Mouse (Mus musculus): ENCODE results near the gene Ehd4. TPM values are rescaled to one million over a fixed set of nuclear protein-coding genes. Genes with fewer than 3 reads are reported as not detected.
A peak's percentile ranks its signal among the peaks of the same experiment; 100 is the strongest.

Ehd4 gene
- polyA plus RNA-seq, 1 experiment from 2014 or later, result 11.3 TPM

GRCm38 (mm10) chr2:120062248-120062647 is 92.2 kb downstream of the Ehd4 start:
- Histone ChIP-seq H3K9me3 (replicated peaks) (no peaks in the 10 kb centered on the region), H3K36me3 (ENCODE audit: poor library complexity, severe bottlenecking) (no peaks in the 10 kb centered on the region), H3K27me3 (no peaks in the 10 kb centered on the region), H3K27ac (no peak overlapping the region), H3K4me1 (no peaks in the 10 kb centered on the region), H3K4me2 (no peak overlapping the region), H3K4me3 (no peak overlapping the region), H3K9ac (no peak overlapping the region)
- ATAC-seq, result no peak
- 79% methylated on average over 8 of the region's 8 CpGs for WGBS

GRCm38 (mm10) chr2:120060651-120061050 is 93.8 kb downstream of the Ehd4 start:
- no peak overlapping the region for H3K27ac ChIP-seq
- H3K4me1 ChIP-seq, result no peaks in the 10 kb centered on the region
- H3K4me2 ChIP-seq, result no peak overlapping the region
- ATAC-seq, result no peak
- H3K36me3 ChIP-seq (ENCODE audit: poor library complexity, severe bottlenecking), result no peaks in the 10 kb centered on the region
- H3K9me3 ChIP-seq (replicated peaks), result no peaks in the 10 kb centered on the region
- H3K4me3 ChIP-seq, result no peak overlapping the region
- H3K27me3 ChIP-seq, result no peaks in the 10 kb centered on the region
- H3K9ac ChIP-seq, result no peak overlapping the region
- WGBS, result 76% methylated on average over 9 of the region's 9 CpGs

GRCm38 (mm10) chr2:120060190-120060589 is 94.2 kb downstream of the Ehd4 start:
- ATAC-seq, result no peak
- H3K4me1 ChIP-seq, result no peaks in the 10 kb centered on the region

GRCm38 (mm10) chr2:120059466-120059865 is 94.9 kb downstream of the Ehd4 start:
- no peaks in the 10 kb centered on the region for H3K9me3 ChIP-seq (replicated peaks)
- H3K4me1 ChIP-seq, result no peaks in the 10 kb centered on the region
- no peak for ATAC-seq
- H3K4me2 ChIP-seq, result no peak overlapping the region
- H3K27ac ChIP-seq, result no peak overlapping the region
- no peak overlapping the region for H3K9ac ChIP-seq
- WGBS, result 82% methylated on average over 3 of the region's 3 CpGs
- H3K36me3 ChIP-seq (ENCODE audit: poor library complexity, severe bottlenecking), result no peaks in the 10 kb centered on the region
- no peaks in the 10 kb centered on the region for H3K27me3 ChIP-seq
- H3K4me3 ChIP-seq, result no peak overlapping the region

More at GRCm38 (mm10) chr2:120060190-120060589, 94.2 kb downstream of the Ehd4 start:
- Histone ChIP-seq H3K4me3 (no peak overlapping the region), H3K27ac (no peak overlapping the region), H3K27me3 (no peaks in the 10 kb centered on the region), H3K9me3 (replicated peaks) (no peaks in the 10 kb centered on the region), H3K36me3 (ENCODE audit: poor library complexity, severe bottlenecking) (no peaks in the 10 kb centered on the region), H3K4me2 (no peak overlapping the region), H3K9ac (no peak overlapping the region)
- WGBS, result 69% methylated on average over 6 of the region's 6 CpGs

GRCm38 (mm10) chr2:120058818-120059217 is 95.6 kb downstream of the Ehd4 start:
- no peak for ATAC-seq
- Histone ChIP-seq H3K9ac (no peak overlapping the region), H3K9me3 (replicated peaks) (no peaks in the 10 kb centered on the region), H3K4me2 (no peak overlapping the region), H3K4me3 (no peak overlapping the region), H3K27ac (no peak overlapping the region), H3K36me3 (ENCODE audit: poor library complexity, severe bottlenecking) (no peaks in the 10 kb centered on the region), H3K4me1 (no peaks in the 10 kb centered on the region), H3K27me3 (no peaks in the 10 kb centered on the region)
- WGBS, result 90% methylated on average over 4 of the region's 4 CpGs

GRCm38 (mm10) chr2:120055923-120056322 is 98.5 kb downstream of the Ehd4 start:
- no peak overlapping the region for H3K4me2 ChIP-seq
- ATAC-seq, result no peak
- H3K27me3 ChIP-seq, result no peaks in the 10 kb centered on the region
- no peak overlapping the region for H3K9ac ChIP-seq
- no peaks in the 10 kb centered on the region for H3K9me3 ChIP-seq (replicated peaks)
- no peak overlapping the region for H3K27ac ChIP-seq
- H3K4me3 ChIP-seq, result no peak overlapping the region
- no peaks in the 10 kb centered on the region for H3K36me3 ChIP-seq (ENCODE audit: poor library complexity, severe bottlenecking)
- WGBS, result 86% methylated on average over 10 of the region's 10 CpGs
- no peaks in the 10 kb centered on the region for H3K4me1 ChIP-seq

- ATAC-seq, result no peak
- no peak overlapping the region for H3K27ac ChIP-seq
- no peak overlapping the region for H3K4me2 ChIP-seq
- no peak overlapping the region for H3K9ac ChIP-seq
- no peaks in the 10 kb centered on the region for H3K27me3 ChIP-seq
- no peak overlapping the region for H3K4me3 ChIP-seq
- no peaks in the 10 kb centered on the region for H3K4me1 ChIP-seq
- H3K36me3 ChIP-seq (ENCODE audit: poor library complexity, severe bottlenecking), result no peaks in the 10 kb centered on the region
- WGBS, result 95% methylated on average over 12 of the region's 12 CpGs
- H3K9me3 ChIP-seq (replicated peaks), result no peaks in the 10 kb centered on the region
Measured at GRCm38 (mm10) chr2:120054771-120055552, 99.4 kb downstream of the Ehd4 start.

- Histone ChIP-seq H3K9me3 (replicated peaks) (no peaks in the 10 kb centered on the region), H3K9ac (no peak overlapping the region), H3K4me2 (no peak overlapping the region), H3K4me3 (no peak overlapping the region), H3K27me3 (no peaks in the 10 kb centered on the region), H3K36me3 (ENCODE audit: poor library complexity, severe bottlenecking) (no peaks in the 10 kb centered on the region), H3K27ac (no peak overlapping the region), H3K4me1 (no peaks in the 10 kb centered on the region)
- whole genome bisulfite sequencing, result 66% methylated on average over 6 of the region's 6 CpGs
- ATAC-seq, result no peak
Measured at GRCm38 (mm10) chr2:120051405-120051804, 103.0 kb downstream of the Ehd4 start.

- WGBS, result 60% methylated on average over 10 of the region's 10 CpGs
- Histone ChIP-seq H3K4me1 (no peaks in the 10 kb centered on the region), H3K9me3 (replicated peaks) (no peaks in the 10 kb centered on the region), H3K27ac (no peak overlapping the region), H3K9ac (no peak overlapping the region), H3K4me3 (no peak overlapping the region), H3K27me3 (no peaks in the 10 kb centered on the region), H3K36me3 (ENCODE audit: poor library complexity, severe bottlenecking) (no peaks in the 10 kb centered on the region), H3K4me2 (no peak overlapping the region)
- ATAC-seq, result no peak
Measured at GRCm38 (mm10) chr2:120049632-120050274, 104.7 kb downstream of the Ehd4 start.

GRCm38 (mm10) chr2:120048173-120048572 is 106.2 kb downstream of the Ehd4 start:
- Histone ChIP-seq H3K27ac (no peak overlapping the region), H3K9me3 (replicated peaks) (no peaks in the 10 kb centered on the region), H3K27me3 (no peaks in the 10 kb centered on the region), H3K4me3 (no peak overlapping the region), H3K4me2 (no peak overlapping the region), H3K36me3 (ENCODE audit: poor library complexity, severe bottlenecking) (no peaks in the 10 kb centered on the region), H3K4me1 (no peaks in the 10 kb centered on the region), H3K9ac (peak overlapping the region; percentile 30; the same call in 1 of the 2 replicates)
- WGBS, result 79% methylated on average over 9 of the region's 9 CpGs
- no peak for ATAC-seq

- H3K27ac ChIP-seq, result no peak overlapping the region
- WGBS, result 77% methylated on average over 14 of the region's 14 CpGs
- peaks cover 11% of the 10 kb centered on the region for H3K36me3 ChIP-seq (ENCODE audit: poor library complexity, severe bottlenecking)
Measured at GRCm38 (mm10) chr2:120046486-120047310, 107.7 kb downstream of the Ehd4 start.

GRCm38 (mm10) chr2:120044676-120045075 is 109.7 kb downstream of the Ehd4 start:
- no peak for ATAC-seq

More at GRCm38 (mm10) chr2:120046486-120047310, 107.7 kb downstream of the Ehd4 start:
- Histone ChIP-seq H3K9ac (no peak overlapping the region), H3K4me3 (no peak overlapping the region), H3K4me1 (no peaks in the 10 kb centered on the region), H3K27me3 (no peaks in the 10 kb centered on the region), H3K9me3 (replicated peaks) (no peaks in the 10 kb centered on the region), H3K4me2 (no peak overlapping the region)
- ATAC-seq, result no peak

More at GRCm38 (mm10) chr2:120044676-120045075, 109.7 kb downstream of the Ehd4 start:
- no peak overlapping the region for H3K4me2 ChIP-seq
- 79% methylated on average over 3 of the region's 3 CpGs for WGBS
- peaks cover 31% of the 10 kb centered on the region for H3K36me3 ChIP-seq (ENCODE audit: poor library complexity, severe bottlenecking)
- no peak overlapping the region for H3K27ac ChIP-seq
- no peak overlapping the region for H3K4me3 ChIP-seq
- no peaks in the 10 kb centered on the region for H3K4me1 ChIP-seq
- no peaks in the 10 kb centered on the region for H3K9me3 ChIP-seq (replicated peaks)
- no peak overlapping the region for H3K9ac ChIP-seq
- H3K27me3 ChIP-seq, result no peaks in the 10 kb centered on the region
